Mouse (Mus musculus): ENCODE measurements around the gene Ube2cbp.

Ube2cbp gene

GRCm38 (mm10) chr9:86324772-86325171 lies 140.0 kb downstream of the Ube2cbp start:
- no peak for DNase-seq (ENCODE audit: low spot score in 2 of 2)

- no peak for DNase-seq (ENCODE audit: low spot score in 2 of 2)
These were observed 145.1 kb downstream of the Ube2cbp start for GRCm38 (mm10) chr9:86319516-86320140.

- DNase-seq (ENCODE audit: low spot score in 2 of 2): no peak
These were observed 149.1 kb downstream of the Ube2cbp start for GRCm38 (mm10) chr9:86315700-86316099.

- DNase-seq (ENCODE audit: low spot score in 2 of 2): no peak
These were observed 156.1 kb downstream of the Ube2cbp start for GRCm38 (mm10) chr9:86308616-86309015.

GRCm38 (mm10) chr9:86306556-86306955 lies 158.2 kb downstream of the Ube2cbp start:
- DNase-seq (ENCODE audit: low spot score in 2 of 2): no peak

- no peak for DNase-seq (ENCODE audit: low spot score in 2 of 2)
These were observed 163.3 kb downstream of the Ube2cbp start for GRCm38 (mm10) chr9:86301407-86301806.

- no peak for DNase-seq (ENCODE audit: low spot score in 2 of 2)
These were observed 166.2 kb downstream of the Ube2cbp start for GRCm38 (mm10) chr9:86298596-86298995.

GRCm38 (mm10) chr9:86298131-86298530 lies 166.6 kb downstream of the Ube2cbp start:
- DNase-seq (ENCODE audit: low spot score in 2 of 2): no peak

- no peak for DNase-seq (ENCODE audit: low spot score in 2 of 2)
These were observed 167.8 kb downstream of the Ube2cbp start for GRCm38 (mm10) chr9:86296683-86297638.

GRCm38 (mm10) chr9:86287570-86287954 lies 177.2 kb downstream of the Ube2cbp start:
- DNase-seq (ENCODE audit: low spot score in 2 of 2): no peak

GRCm38 (mm10) chr9:86286830-86287569 lies 177.8 kb downstream of the Ube2cbp start:
- no peak for DNase-seq (ENCODE audit: low spot score in 2 of 2)

- no peak for DNase-seq (ENCODE audit: low spot score in 2 of 2)
These were observed 182.2 kb downstream of the Ube2cbp start for GRCm38 (mm10) chr9:86282555-86282954.

GRCm38 (mm10) chr9:86281147-86281467 lies 183.6 kb downstream of the Ube2cbp start:
- no peak for DNase-seq (ENCODE audit: low spot score in 2 of 2)

GRCm38 (mm10) chr9:86280461-86281146 lies 184.1 kb downstream of the Ube2cbp start:
- DNase-seq (ENCODE audit: low spot score in 2 of 2): no peak

GRCm38 (mm10) chr9:86269541-86269940 lies 195.2 kb downstream of the Ube2cbp start:
- DNase-seq (ENCODE audit: low spot score in 2 of 2): no peak

- no peak for DNase-seq (ENCODE audit: low spot score in 2 of 2)
These were observed 198.1 kb downstream of the Ube2cbp start for GRCm38 (mm10) chr9:86266658-86267057.
